Mouse (Mus musculus): ENCODE measurements around the gene Fis1.

Fis1 gene

DNA sequence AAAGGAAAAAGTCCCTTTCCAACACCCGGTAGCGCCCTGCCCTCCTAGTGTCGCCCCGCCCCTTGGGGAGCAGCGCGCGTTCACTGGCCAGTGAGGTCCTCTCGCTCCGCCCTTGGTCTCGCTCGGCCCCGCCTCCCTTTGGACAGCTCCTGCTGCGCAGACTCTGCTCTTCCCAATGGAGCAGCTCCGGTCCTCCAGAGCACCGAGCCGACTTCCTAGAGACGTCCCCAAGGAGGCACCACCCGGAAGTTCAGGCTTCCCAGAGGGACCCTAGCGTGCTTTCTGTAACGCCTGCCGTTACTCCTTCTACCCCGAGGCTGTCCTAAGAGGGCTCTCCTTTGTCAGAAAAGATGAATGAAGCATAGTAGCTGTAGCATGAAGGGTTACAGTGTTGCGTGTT lies at the start of gene Fis1:
Gene Fis1, plus strand, starts transcription at position 261 of the 400 bp plus-strand sequence.
- DNase-seq (ENCODE audit: extremely low read depth, insufficient read length, low spot score), result peak; percentile 95

DNA sequence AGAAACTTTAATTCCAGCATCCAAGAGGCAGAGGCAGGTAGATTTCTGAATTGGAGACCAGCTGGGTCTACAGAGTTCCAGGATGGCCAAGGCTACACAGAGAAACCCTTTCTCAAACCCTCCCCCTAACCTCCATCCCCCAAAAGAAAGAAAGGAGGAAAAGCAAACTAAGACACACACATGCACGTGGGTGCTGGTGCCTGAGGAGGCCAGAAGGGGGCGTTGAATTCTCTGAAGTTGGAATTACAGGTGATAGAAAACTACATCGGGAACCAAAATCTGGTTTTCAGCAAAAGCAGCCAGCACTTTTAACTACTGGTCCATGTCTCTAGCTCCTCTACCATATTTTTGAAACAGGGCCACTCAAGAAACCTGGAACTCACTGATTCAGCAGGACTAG lies 48.5 kb upstream of the Fis1 start:
- no peak for DNase-seq (ENCODE audit: extremely low read depth, insufficient read length, low spot score)

DNA sequence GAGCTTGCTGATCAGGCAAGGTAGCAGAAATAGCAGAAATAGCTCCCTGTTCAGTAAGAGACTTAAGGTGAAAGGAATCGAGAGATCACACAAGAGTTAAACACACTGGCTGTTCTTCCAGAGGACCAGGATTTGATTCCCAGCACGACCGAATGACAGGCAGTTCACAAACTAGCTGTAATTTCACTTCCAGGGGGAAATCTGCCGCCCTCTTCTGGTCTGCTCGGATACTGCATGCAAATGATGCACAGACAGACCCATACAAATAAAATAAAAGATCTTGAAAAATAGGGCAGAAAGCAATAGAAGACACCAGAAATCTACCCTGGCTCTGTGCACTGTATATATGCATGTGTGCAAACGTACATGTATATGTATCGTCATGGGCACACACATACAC lies 47.4 kb upstream of the Fis1 start:
- no peak for DNase-seq (ENCODE audit: extremely low read depth, insufficient read length, low spot score)

DNA sequence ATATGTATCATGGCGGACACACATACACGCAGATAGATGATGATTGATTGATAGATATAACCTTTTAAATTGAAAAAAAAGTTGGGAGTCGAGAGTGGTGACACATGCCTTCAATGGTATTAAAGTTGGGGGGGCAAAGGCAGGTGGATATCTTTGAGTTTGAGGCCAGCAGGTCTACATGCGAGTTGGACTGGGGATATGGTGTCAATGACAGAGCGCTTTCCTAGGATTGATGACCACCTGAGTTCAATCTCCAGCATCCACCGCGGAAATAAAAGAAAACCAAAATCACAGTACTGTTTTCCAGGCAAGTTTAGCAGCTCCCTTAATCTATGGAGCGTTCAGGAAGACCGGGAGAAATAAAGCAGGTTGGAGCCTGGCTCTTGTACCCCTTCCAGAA lies 45.5 kb upstream of the Fis1 start:
- no peak for DNase-seq (ENCODE audit: extremely low read depth, insufficient read length, low spot score)

DNA sequence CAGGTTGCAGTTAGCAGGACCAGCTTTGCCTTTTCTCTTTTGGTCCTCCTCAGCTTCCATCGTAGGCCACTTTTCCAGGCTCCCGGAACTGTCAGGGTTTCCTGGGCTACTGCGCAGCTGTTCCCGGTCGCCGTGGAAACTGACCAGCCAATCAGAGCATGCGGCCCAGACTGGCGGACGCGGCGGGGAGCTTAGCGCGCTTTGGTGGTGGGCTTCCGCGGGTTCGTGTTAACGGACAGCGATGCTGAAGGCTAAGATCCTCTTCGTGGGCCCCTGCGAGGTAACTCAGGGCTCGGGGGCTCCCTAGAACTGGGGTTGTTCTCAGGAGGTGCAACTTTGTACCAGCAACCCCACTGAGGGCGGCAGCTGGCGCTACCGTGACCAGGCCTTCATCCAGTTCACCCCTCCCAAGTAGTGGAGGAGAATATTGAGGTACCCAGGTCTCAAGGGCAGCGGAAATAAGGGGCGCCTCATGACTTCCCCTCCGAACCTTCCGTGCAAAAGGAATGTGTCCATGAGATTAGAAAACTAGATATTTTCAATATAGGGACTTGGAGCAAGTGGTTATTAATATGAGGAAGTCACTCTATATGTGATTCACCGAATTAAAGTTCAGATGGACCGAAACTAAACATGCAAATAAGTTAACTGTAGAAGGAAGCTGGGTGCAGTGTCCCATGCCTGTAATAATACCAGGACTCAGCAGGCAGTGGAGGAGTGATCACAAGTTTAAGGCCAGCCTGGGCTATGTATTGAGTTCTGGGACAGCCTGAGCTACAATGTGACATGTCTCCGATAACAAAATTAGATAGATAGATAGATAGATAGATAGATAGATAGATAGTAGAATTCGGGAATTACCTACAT lies 44.9 kb upstream of the Fis1 start, which contains the start of gene Ift22:
Gene Ift22, plus strand, starts transcription at position 160 of the 867 bp plus-strand sequence.
- peak; percentile 82 for DNase-seq (ENCODE audit: extremely low read depth, insufficient read length, low spot score)

DNA sequence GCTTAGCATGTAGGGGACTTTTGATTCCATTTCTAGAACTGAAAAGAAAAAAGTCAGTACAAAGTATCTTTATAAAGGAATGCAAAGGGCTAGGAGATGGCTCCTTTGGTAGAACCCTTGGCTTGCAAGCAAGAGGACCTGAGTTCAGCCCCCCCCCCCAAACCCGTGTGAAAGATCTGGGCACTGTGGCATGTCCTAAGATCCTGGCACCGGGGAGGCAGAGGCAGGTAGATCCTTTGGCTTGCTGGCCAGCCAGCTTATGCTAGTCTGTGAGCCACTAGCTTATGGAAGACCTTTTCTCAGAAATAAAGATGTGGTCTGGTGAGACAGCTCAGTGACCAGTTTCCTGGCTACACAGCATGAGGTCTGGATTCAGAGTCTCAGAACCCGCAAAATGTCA lies 38.9 kb upstream of the Fis1 start:
- no peak for DNase-seq (ENCODE audit: extremely low read depth, insufficient read length, low spot score)

DNA sequence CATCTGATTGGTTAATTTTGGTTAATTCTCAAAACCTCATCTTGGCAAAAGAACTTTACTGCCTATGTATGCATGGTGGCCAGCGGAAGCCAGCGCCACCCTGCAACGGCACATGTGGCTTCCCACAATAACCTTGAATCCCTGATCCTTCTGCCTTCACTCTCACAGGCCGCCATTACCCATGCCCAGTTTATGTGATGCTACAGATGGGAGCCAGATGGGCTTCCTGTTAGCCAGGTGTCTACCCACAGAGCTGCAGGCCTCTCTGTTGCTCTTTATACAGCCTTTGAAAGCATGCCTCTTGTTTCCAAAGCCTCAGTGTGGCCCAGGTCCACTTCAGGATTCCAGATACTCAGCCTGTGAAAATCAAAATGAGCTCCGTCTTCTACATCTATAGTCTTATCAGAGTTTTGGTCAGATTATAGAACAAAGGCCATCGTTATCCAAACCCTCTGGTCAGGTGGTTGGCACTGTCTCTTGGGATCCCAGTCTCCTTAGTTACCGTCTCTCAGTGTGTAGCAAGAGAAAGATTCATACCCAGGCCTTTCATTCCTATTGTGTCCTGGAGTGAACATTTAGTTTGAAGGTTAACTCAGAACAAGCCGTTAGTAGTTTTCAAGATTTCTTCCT lies 35.3 kb upstream of the Fis1 start:
- DNase-seq (ENCODE audit: extremely low read depth, insufficient read length, low spot score), result no peak

DNA sequence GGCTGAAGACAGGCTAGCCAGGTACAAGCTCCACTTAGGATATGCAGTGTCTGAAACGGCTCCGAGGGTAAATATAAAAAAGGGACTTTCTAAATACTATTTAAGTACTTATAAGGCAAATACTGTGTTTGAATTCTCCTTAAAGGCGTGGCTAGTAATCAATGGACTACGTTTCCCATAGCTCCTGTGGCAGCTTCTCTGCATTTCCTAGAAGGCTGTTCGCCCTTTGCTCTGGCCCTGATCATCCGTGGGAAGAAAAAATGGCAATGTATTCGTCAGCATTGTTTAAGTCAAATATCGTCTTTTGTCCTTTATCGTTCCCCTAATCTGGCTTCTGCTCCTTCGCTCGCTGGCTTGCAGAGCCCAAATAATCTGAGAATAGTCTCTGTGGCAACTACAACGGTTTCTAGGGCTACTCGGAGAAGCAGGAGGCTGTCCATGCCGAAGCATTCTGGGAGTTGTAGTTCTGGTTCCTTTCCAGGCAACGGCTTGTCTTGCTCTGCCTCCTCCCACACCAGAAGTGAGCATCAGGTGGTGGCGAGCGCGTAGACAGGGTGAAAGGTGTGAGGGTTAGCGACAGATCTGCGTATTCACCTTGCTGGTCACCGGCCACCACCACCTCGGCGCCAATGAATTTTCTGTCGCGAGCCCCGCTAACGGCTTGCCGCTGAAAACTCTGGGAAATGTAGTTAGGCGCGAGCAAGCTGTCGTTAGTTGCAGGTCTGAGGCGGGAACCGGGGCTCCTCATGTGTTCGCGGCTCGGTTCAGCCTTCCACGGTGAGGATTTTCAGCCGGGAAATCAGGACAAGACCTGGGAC lies 34.2 kb upstream of the Fis1 start:
- DNase-seq (ENCODE audit: extremely low read depth, insufficient read length, low spot score), result peak; percentile 91

DNA sequence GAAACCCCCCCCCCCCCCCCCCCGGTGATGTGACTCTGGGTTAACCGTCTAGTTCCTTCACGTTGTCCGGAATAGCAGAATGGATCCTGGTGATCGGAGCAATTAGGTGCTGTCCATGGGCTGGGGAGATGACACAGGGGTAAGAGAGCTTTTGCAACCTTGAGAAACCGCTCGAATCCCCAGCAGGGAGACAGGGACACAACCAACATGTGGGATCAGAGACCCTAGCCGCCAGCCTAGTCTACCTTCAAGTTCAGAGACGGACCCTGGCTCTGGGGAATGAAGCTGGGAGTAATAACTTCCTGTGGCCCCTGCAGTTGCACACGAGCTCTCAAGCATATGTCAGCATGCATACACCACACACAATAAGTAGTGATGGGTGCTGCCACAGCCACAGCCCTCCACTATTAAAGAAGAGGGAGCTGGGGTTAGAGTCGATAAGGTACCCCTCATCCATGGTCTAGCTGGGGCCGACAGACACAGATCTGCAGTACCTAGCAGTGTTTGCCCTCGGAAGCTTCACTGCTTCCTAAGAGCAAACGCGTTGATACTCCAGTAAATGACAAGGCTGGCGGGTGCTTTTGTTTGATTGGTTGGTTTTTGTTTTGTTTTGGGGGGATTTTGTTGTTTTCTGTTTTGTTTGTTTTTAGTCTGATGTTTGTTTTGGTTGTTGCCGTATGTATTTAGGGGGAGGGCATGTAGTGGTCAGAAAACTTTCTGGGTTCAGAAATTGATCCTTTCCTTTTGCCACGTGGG lies 33.4 kb upstream of the Fis1 start:
- peak; percentile 31 for DNase-seq (ENCODE audit: extremely low read depth, insufficient read length, low spot score)

DNA sequence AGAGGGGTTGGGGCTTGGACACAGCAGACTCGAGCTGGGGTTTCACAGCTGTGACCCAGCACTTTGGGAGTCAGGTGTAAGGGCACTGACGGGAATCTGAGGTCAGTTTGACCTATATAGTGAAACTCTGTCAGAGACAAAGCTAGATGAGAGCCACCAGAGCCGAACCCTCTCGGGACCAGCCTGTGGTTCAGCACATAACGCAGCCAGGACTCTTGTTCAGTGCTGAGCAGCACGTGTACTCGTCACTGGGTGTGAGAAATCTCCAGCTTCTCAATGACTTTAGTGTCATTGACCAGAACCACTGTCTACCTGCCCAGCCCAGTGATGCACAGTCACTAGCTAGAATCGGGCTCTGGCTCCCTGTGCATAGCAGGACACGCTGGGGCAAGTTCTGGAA lies 30.2 kb upstream of the Fis1 start:
- no peak for DNase-seq (ENCODE audit: extremely low read depth, insufficient read length, low spot score)

DNA sequence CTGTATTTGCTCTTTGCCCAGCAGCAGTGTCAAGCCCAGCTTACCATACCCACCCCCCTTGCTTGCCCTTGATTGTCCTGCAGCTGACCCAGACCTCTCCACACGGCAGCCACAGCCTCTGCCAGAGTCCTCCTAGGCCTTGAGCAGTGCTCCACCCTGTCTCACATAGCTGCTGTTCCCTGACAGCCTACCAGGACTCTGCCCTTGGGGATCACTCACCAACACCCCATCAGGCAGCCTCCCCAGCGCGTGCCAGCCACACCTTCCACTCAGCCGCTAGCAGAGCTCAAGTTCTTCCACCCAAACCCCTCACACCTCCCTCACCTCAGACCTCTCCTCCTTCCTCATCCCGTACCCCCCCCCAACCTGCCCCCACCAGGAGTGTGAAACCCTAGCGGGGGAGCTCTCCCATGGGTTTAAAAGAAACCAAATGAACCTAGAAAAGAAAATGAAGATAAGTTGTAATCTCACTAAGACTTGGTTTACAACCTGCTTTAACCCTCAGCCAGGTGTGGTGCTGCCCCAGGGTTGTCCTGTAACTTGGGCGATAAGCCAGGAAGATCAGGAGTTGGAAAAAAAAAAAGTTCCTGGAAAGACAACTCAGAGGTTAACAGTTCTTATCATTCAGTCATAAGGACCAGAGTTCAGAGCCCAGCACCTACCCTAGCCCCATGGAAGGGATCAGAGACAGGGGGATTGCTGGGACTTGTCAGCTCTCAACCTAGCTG lies 29.2 kb upstream of the Fis1 start:
- DNase-seq (ENCODE audit: extremely low read depth, insufficient read length, low spot score), result no peak

DNA sequence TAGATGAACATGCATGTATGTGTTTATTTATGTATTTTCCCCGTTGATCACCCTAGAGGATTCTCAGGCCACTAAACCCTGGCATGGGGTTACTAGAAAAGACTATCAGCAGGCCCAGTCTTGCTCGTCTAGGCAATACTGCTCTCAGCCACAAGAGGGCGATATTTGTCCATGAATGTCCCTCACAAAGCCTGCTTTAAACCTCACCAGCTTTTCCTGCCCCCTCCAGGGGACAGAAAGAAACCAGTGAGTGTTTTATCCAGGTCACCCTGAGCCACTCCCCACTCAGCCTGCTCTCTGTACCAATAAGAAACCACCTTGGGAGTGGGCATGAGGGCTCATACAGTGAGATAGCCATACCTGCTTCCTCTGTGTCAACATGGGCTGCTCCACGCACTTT lies 24.0 kb upstream of the Fis1 start:
- no peak for DNase-seq (ENCODE audit: extremely low read depth, insufficient read length, low spot score)

DNA sequence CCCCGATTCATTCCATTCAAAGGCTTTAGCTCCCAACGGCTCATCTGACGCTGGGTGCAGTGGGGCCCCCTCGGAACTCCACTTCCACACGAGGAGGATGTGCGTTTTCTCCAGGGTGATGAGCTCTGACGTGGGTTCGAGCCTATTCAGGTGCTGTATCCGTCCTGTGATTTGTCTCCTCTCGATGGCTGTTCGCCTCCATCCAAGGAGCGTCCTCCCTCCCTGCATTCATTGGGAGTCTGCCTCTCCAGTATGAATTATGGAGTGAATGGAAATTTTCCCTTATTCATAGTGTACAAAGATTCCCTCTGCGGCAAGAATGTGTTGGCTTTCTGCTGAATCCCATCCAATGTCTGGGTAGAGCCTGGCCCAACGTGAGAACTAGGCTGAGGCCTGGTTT lies 21.2 kb upstream of the Fis1 start:
- DNase-seq (ENCODE audit: extremely low read depth, insufficient read length, low spot score), result no peak

DNA sequence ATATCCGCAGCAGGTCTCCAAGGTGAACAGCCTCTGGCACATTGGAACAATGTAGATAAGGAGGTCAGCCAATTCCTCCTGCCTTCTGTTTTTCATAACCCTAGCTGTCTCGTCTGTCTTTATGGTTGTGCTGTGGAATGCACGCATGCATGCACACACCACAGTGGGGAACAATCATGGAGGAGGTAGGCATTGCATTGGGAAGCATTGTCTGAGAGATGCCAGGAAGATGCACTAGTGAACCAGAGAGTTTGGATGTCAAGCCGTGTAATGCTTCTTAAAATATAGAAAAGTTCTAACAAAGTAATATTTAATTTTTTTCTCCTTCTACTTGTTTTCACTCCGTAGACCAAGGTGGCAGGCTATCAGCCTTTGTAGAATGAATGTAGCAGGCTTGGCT lies 20.1 kb upstream of the Fis1 start:
- DNase-seq (ENCODE audit: extremely low read depth, insufficient read length, low spot score), result no peak

DNA sequence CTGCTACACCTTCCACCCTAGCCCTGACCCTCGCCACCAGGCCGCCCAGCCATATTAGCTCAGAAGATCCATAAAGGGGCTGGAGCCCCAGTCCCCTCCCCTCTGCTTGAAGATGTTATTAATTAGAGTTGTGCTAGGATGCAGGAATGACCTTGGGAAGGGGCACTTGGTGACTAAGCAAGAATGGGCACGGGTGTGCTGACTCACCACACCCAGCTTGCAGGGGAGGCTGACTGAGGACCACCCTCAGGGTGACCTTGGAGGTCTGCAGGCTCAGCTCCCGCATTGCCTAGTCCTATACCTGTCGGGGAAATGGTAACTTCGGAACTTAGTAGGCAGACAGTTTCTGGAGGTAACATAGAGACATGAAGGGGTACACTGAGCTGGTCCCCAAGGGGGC lies 19.1 kb upstream of the Fis1 start:
- no peak for DNase-seq (ENCODE audit: extremely low read depth, insufficient read length, low spot score)

DNA sequence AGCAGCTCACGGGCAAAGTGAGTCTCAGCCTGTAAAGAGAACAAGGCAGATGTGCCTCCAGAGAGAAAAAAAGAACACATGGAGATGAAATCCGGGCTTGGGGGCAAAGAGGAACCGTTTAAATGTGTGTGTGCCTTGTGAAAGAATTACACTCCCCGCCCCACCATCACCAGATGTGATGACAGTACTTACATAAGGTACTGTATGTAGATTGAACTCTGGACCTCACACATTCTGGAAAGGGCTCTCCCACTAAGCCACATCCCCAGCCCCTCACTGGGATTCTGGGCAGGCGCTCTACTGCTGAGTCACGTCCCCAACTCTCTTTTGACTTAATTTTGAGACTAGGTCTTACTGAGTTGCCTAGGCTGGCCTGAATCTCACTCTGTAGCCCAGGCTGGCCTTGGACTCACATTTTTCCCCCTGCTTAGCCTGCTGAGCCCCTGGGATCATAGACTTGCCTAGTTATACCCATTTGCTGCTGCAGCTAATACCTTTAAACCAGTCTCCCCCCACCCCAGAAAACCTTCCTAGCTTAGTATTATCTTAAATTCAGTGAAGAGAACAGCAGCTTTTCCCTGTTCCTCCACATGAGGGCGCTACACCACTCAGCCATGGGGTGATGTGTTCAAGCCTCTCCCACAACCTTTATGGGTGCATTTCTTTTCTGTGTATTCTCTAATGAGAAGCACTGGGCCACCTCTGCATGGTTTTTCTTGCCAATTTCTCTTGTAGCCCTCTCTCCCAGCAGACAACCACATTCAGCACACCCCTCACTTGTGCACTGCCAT lies 17.0 kb upstream of the Fis1 start:
- DNase-seq (ENCODE audit: extremely low read depth, insufficient read length, low spot score), result no peak

DNA sequence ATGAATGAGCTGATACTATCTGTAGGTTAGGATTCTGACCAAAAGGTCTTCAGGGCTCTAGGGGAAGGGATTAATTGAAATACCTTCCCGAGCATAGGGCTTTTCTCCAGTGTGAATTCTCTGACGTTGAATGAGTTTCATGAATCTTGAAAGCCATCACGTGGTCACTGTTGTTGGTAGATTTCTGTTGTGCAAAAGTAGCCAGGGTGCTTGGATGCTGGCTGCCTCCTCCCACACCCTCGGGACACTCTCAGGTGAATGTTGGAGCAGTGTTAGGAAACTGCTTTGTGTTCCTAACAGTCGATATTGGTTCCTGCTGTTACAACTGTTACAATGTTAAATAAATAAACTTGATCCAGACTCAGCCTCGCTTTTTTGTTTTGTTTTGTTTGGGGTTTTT lies 16.3 kb upstream of the Fis1 start:
- DNase-seq (ENCODE audit: extremely low read depth, insufficient read length, low spot score), result no peak

DNA sequence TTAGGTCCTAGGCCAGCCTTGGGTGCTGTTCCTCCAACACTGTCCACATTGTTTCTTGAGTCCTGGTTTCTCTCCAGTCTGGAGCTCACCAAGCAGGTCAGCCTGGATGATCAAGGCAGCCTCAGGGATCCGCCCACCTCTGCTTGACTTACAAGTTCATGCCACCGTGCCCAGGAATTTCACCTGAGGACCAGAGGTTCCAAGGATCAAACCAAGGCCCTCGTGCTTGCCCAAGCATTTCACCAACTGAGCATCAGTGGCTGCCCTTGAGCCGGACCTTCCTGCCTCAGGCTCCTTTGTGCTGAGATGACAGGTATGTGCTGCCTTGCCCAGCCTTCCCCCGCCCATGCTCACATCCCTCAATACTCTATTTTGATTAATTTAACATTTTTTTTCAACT lies 15.5 kb upstream of the Fis1 start:
- DNase-seq (ENCODE audit: extremely low read depth, insufficient read length, low spot score), result no peak

DNA sequence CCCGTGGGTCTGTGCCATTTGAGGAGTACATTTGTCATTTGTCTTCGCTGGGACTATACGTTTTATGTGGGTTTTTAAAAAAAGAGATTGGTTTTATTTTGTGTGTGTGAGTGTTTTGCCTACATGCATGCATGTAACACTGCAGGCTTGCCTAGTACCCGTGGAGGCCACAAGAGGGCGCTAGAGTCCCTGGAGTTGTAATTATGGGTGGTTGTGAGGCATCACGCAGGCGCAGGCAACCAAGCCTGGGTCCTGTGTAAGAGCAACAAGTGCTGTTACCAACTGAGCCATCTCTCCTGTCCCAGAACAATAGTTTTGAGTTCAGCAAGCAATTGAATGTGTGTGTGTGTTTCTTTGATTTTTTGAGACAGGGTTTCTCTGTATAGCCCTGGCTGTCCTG lies 13.8 kb upstream of the Fis1 start:
- no peak for DNase-seq (ENCODE audit: extremely low read depth, insufficient read length, low spot score)
